Mouse (Mus musculus): ENCODE results near the gene Rapgef5.

DNA sequence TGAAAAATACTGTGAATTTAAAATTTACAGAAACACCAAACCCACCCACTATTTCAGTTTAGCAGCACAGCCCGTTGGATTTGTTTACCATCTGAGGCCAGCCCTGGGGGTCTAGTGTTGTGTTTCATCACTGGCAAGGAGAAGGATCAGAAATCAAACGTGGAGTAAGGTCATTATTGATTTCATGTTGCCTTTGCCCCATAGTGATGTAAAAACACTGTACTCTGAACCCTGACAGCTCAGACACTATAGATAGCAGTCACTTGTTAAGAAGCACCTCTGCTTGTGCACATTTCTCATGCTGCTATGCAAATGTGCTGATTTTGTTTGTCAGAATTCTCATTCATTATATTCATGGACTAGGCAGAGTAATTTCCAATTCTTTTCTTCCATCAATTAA lies 265.1 kb downstream of the Rapgef5 start:
- TF ChIP-seq POLR2A (IDR thresholded peaks at IDR 0.05; ENCODE audit: borderline replicate concordance, extremely low read depth, insufficient read depth, insufficient read length, poor library complexity, severe bottlenecking) (no peak), CTCF (IDR thresholded peaks at IDR 0.05; ENCODE audit: borderline replicate concordance, extremely low read depth, insufficient read depth, insufficient read length) (no peak)

Data from brain, embryonic 14.5 days (tissue).